Mouse (Mus musculus): ENCODE results near the gene Adgrl4. TPM values are rescaled to one million over a fixed set of nuclear protein-coding genes. Genes with fewer than 3 reads are reported as not detected.

Gene Adgrl4
- total RNA-seq (2017), result 395 and 418 TPM in 2 replicates

DNA sequence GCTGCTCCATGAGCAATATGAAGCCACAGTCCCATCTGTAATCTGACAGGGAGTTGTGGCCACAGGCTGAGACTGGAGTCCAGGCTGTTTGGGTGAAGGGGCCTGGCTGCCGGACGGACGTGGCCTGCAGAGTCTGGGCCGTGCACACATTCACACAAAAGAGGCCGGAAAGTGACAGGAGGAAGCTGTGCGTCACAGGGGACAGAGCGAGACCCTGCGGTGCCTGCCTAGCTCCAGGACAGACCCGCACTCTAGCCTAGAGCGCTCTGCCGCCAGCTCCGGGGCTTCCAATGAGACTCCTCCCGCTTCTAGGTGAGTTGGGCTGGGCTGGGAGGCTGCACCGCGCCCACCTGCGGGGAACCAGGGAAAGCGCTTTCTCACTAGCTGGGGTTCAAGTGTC is at the start of gene Adgrl4:
Gene Adgrl4, plus strand, starts transcription at position 195 of the 400 bp plus-strand sequence.
- peak; percentile 83 for ATAC-seq (replicated peaks; ENCODE audit: low read depth, poor library complexity, severe bottlenecking)

DNA sequence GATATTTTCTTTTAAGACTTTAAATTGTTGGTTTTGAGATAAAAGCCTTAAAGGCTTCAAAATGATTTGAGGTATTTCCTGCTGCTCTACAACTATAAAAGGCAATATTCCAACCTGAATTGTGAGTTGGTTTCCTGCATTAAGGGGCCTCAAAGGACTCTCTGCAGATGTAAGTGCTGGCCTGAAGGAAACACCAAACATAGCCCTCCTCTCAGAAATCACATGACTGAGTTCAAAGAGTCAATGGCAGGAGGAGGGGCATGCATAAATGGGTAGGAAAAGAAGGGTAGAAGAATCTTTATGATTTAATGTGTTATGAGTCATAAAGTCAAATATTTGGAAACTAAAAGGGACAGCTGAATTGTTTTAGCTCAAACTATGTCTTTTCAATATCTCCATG is 46.8 kb upstream of the Adgrl4 start:
- no peak for ATAC-seq (replicated peaks; ENCODE audit: low read depth, poor library complexity, severe bottlenecking)

GRCm38 (mm10) chr3:151392891-151393290 is 44.8 kb upstream of the Adgrl4 start:
- no peak for ATAC-seq (replicated peaks; ENCODE audit: low read depth, poor library complexity, severe bottlenecking)

DNA sequence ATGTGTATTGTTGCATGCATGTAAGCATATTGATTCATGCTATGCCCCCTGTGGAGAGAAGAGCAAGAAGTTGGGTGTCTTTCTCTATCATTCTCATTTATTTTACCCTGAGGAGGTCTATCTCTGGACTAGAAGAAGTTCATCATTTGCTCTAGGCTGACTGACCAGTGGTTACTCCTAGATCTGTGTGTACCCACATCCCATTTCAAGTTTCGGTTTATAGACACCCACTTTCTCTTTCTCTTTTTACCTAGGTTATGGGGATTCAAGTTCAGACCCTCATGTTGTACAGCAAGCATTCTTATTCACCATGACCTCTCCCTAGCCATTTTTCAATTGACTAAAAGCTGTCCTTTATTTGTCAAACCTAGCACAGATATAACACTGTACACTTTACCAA is 44.4 kb upstream of the Adgrl4 start:
- peak; percentile 87 for ATAC-seq (replicated peaks; ENCODE audit: low read depth, poor library complexity, severe bottlenecking)

GRCm38 (mm10) chr3:151399270-151399669 is 38.4 kb upstream of the Adgrl4 start:
- 0 out of 2 replicates have a peak, but pooled peaks have one; percentile 22 for ATAC-seq (replicated peaks; ENCODE audit: low read depth, poor library complexity, severe bottlenecking)

- no peak for ATAC-seq (replicated peaks; ENCODE audit: low read depth, poor library complexity, severe bottlenecking)
Observed at GRCm38 (mm10) chr3:151411031-151411430, 26.7 kb upstream of the Adgrl4 start.

- ATAC-seq (replicated peaks; ENCODE audit: low read depth, poor library complexity, severe bottlenecking), result no peak
Observed at GRCm38 (mm10) chr3:151411488-151411887, 26.2 kb upstream of the Adgrl4 start.

- no peak for ATAC-seq (replicated peaks; ENCODE audit: low read depth, poor library complexity, severe bottlenecking)
Observed at GRCm38 (mm10) chr3:151416931-151417330, 20.8 kb upstream of the Adgrl4 start.

GRCm38 (mm10) chr3:151417688-151418572 is 19.8 kb upstream of the Adgrl4 start:
- peak; percentile 91 for ATAC-seq (replicated peaks; ENCODE audit: low read depth, poor library complexity, severe bottlenecking)

DNA sequence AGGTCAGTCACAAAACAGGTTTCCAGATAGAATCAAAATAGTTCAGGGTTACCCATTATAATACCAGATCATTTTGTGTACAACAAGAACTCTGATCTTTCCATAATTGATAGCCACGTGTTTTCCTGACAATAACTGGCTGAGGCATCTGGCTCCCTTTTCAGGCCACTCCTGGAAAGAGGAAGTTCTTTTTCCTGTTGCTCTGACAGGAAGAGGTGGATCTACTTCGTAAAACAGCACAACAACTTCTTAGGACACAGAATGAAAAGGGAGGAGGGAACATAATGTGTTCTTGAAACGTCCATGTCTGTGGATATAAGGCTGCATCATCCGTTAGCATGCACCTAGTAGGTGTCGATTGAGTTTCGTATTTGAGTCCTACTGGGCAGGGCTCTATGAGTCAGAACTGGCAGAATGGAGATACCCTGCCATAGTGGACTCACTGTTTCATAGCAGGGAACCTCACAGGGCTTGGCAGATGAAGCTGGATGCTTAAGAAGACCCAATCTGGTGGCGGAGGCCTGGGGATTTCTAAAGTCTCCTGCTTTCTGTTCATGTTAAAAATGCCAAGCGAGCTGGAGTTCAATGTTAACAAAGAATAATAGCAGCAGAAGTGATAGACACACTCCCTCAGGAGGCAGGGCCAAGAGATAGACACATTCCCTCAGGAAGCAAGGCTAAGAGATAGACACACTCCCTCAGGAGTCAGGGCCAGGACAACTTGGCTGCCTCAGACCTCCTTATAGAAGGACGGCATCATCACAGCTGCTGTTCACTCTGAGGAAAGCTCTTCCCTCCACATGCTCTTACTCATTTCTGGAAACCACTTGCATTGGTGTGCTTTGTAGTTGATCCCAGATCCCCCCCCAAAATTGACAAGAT is 13.1 kb upstream of the Adgrl4 start:
- ATAC-seq (replicated peaks; ENCODE audit: low read depth, poor library complexity, severe bottlenecking), result peak; percentile 96

- ATAC-seq (replicated peaks; ENCODE audit: low read depth, poor library complexity, severe bottlenecking), result no peak
Observed at GRCm38 (mm10) chr3:151430106-151430505, 7.6 kb upstream of the Adgrl4 start.

DNA sequence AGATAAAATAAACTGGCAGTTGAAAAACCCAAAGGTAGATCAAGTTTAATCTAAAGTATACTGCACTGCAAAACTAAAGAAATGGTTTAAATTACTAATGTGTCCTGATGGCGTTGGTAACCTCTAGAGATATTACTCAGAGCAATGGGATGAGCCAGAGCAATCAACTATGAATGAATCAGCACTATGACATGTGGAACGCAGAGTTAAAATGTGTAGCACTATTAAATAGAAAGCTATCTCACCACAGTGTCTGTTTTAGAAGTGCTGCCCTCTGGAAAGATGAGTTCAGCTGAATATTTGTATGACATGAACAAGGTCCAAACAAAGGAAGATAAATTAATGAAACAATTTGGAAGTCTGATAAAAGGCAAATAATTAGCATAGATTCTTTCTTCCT is 6.2 kb upstream of the Adgrl4 start:
- ATAC-seq (replicated peaks; ENCODE audit: low read depth, poor library complexity, severe bottlenecking), result peak; percentile 52; the same call in 1 of the 2 replicates

DNA sequence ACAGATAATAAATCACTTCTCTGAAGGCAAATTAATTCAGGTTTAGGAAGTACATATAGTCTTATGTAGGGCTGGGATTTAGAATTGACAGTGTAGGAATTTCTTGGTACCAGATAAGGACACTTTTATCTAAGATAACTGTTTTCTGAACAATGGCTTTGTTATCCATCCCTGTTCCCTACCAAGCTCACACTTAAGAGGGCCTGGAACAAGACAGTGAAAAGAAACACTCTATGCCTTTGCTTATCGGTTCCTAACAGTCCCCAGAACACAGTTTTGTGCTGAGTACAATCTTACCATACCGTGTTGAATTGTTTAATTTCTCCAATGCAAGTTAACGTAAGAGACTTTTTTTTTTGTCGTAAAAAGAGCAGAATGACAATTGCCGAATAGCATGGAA is 677 bp downstream of the Adgrl4 start:
- no peak for ATAC-seq (replicated peaks; ENCODE audit: low read depth, poor library complexity, severe bottlenecking)

DNA sequence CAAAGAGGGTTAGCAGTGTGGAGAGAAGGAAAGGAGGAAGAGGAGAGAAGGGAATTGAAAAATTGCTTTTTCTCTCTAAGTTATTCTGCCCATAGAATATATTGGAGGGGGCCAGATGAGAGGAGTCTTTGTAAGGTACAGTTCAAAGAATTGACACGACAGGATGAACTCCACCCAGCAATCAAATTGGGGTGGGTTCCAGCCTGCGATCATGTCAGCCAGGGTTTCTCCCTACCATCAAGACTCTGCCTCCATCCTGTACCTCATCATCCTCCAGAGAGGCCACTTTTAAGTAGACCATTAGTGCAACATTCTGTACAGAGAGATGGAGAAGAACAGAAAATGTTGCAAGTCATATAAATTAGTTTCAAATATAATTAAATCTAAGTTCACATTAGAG is 2.3 kb downstream of the Adgrl4 start:
- no peak for ATAC-seq (replicated peaks; ENCODE audit: low read depth, poor library complexity, severe bottlenecking)

- ATAC-seq (replicated peaks; ENCODE audit: low read depth, poor library complexity, severe bottlenecking), result no peak
Observed at GRCm38 (mm10) chr3:151442026-151442425, 4.3 kb downstream of the Adgrl4 start.

DNA sequence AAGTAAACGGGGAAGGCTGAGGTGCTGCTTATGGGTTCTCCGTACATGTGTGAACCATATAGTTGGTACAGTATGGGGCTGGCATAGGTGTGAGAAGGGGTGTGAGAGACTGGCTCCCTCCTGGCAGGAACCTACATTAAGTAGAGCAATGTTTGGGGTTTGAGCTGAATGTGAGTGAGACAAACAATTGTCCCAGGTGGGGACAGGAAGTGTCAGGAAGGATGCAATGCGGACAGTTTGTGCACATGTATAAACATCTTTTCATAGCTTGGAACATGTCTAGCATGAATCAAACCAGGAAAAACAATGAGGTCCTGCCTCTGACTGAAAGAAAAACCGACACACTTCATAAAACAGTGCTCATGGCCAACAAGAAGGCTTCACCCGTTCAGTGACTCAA is 5.8 kb downstream of the Adgrl4 start:
- ATAC-seq (replicated peaks; ENCODE audit: low read depth, poor library complexity, severe bottlenecking), result no peak

DNA sequence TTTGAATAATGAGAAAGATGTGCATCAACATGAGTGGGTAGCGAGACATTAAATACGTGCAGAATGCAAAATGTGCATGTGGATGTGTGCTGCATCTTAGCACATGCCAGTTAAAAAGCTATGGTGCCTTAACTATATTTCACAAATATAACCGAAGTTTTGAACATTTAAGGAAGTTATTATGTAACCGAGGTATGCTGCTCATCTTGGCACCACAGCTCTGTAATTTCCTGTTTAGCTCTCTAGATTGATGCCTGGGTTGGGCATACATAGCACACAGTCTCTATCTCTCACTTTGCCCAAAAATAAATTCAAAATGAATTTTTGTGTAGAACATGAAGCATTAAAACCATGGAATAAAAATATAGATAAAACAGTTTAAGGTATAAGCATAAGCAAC is 6.6 kb downstream of the Adgrl4 start:
- peak; percentile 71 for ATAC-seq (replicated peaks; ENCODE audit: low read depth, poor library complexity, severe bottlenecking)

- ATAC-seq (replicated peaks; ENCODE audit: low read depth, poor library complexity, severe bottlenecking), result peak; percentile 91
Observed at GRCm38 (mm10) chr3:151445936-151446335, 8.2 kb downstream of the Adgrl4 start.

DNA sequence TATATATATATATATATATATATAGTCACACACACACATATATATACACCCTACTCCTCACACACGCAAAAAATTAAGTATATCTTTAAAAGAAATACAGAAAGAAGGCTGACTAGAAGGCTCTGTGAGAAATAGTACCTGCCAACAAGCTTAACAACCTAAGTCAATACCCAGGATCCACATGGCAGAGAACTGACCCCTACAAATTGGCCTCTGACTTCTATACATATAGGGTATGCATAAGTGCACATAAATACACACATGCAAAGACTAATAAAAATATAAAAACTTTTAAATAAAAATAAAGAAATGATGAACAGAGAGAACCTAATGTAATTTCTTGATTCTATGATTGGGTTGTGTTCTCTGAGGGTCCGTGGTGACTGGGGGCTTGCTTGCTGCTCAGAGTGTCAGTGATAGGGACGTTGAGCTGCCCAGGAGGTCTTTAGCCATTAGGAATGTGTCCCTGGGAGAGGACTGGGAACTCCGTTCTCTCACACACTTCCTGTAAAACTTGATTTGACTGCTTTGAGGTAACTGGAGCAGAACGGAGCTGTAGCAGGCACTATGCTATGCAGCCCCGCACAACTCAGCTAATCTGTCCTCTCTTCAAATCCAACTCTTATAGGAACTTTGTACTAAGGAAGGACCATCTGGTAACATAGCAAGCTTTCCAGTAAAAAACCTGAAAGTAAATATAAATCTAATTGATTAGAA is 17.5 kb downstream of the Adgrl4 start:
- ATAC-seq (replicated peaks; ENCODE audit: low read depth, poor library complexity, severe bottlenecking), result no peak
